Mouse (Mus musculus): ENCODE measurements around the gene Olfr381. TPM values are rescaled to one million over a fixed set of nuclear protein-coding genes. Genes with fewer than 3 reads are reported as not detected.
"Not testable (repeated sequence)": the region's sequence is repeated elsewhere in the genome, so short reads cannot be mapped to it uniquely, and the experiment has no call there.

Olfr381 gene
- not detected for total RNA-seq (2021)

GRCm38 (mm10) chr11:73491503-73491902 is at the start of gene Olfr381:
Olfr381 (minus strand) TSS chr11:73491603.
- DNase-seq: no peak

- DNase-seq: not testable (repeated sequence)
These were observed 37.6 kb upstream of the Olfr381 start for GRCm38 (mm10) chr11:73528971-73529370.

DNA sequence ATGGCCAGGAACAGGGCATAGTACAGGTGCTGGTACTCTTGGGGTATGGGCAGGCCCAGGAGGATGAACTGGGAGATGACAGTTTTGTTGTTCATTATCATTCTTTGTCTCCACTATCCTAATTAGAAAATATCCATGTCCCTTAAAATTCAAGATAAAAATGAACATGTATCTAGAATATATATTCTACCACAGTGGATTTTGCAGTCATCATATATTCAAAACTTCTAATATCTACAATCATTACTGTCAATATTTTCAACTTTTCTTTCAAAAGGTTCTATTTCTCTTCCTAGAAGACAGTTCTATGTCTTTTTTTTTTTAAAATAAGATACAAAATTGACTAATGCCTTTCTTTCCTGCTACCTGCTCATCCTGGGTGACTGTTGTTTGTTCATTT is 25.7 kb upstream of the Olfr381 start, which contains the start of gene Olfr382:
Olfr382 (minus strand) TSS at position 101 of the 400 bp plus-strand sequence.
- DNase-seq: no peak

- no peak for DNase-seq
These were observed 34.0 kb downstream of the Olfr381 start, which contains the start of gene Olfr380 for GRCm38 (mm10) chr11:73457408-73457807. Olfr380 (minus strand) TSS chr11:73457508.

Other genes with a start within 250 kb of the Olfr381 start
- gene Trpv3, start 224.2 kb downstream of the Olfr381 start, total RNA-seq (2021): under 1 TPM; 0.25 to 0.38 TPM
- gene Aspa, start 162.0 kb downstream of the Olfr381 start, total RNA-seq (2021): 10 to 100 TPM; 11.9 to 14.4 TPM
- not detected for gene Gm49340, start 161.9 kb downstream of the Olfr381 start, total RNA-seq (2021)
- not detected for gene Spata22, start 161.9 kb downstream of the Olfr381 start, total RNA-seq (2021)
- gene Olfr20, start 140.8 kb downstream of the Olfr381 start, total RNA-seq (2021): not detected
- gene Olfr376, start 120.4 kb downstream of the Olfr381 start, total RNA-seq (2021): not detected
- gene Olfr1, start 92.0 kb downstream of the Olfr381 start, total RNA-seq (2021): not detected
- gene Olfr378, start 63.1 kb downstream of the Olfr381 start, total RNA-seq (2021): not detected
- gene Olfr380, start 34.1 kb downstream of the Olfr381 start, total RNA-seq (2021): not detected
- gene Olfr382, start 25.6 kb upstream of the Olfr381 start, total RNA-seq (2021): not detected
- not detected for gene Olfr385, start 101.4 kb upstream of the Olfr381 start, total RNA-seq (2021)
- not detected for gene Olfr384, start 107.0 kb upstream of the Olfr381 start, total RNA-seq (2021)
- not detected for gene Zfp735, start 197.2 kb upstream of the Olfr381 start, total RNA-seq (2021)

Measured in layer of hippocampus, postnatal 36 days (tissue).